Mouse (Mus musculus) skeletal muscle tissue, adult 2 months (tissue): ENCODE measurements around the gene Plekhj1.

ENCODE experiments used
- DNase-seq: peaks from one replicate; pipeline ENCODE4 v3.0.0-alpha.2; 2012; ENCODE audit warnings: low read depth, low spot score

Plekhj1 gene

GRCm38 (mm10) chr10:80779565-80779964 is 18.9 kb downstream of the Plekhj1 start:
- DNase-seq = no peak

- DNase-seq = no peak
Measured at GRCm38 (mm10) chr10:80777123-80777522, 21.3 kb downstream of the Plekhj1 start.

DNA sequence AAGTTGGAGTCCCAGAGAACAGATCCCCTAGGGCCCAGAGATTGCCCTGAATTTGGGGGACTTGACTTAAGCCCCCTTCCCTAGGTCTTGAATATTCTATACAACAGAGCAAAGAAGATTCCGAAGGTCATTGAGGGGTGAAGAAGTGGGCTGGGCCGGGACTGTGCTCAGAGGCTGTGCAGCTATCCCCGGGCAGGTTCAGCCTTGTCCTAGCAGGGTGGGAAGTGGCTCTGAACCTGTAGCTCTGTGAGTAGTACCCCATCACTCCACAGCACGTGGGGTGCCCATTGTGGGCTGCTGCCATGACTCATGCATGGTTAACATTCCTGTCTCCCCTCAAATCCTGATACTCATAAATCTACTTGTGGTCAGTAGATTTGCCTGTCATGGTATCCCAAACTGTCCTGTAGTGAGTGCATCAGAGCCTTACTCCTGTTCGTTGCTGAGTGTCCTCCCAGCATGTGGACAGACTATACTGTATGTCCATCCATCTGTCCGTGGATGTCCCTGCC is 22.0 kb downstream of the Plekhj1 start:
- DNase-seq = no peak

GRCm38 (mm10) chr10:80775731-80776130 is 22.7 kb downstream of the Plekhj1 start:
- DNase-seq = no peak

DNA sequence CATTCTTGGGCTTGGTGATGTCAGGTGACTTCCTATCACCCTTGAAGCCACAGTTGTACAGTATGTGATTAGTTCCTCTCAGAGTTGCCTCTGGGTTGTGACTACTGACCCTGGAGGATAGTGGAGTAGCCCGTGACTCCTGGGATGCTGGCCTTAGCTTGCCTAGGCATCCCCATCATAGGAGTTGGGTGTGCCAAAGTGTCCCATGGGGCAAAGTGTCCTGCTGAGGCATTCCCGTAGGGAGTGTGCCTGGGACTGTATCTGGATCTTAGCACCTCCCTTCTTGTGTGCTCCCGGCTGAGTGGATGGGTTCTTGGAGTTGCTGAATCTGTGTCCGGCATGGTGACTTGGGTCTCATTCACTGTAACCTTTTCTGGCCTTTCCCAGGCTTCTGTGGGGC is 23.4 kb downstream of the Plekhj1 start:
- no peak for DNase-seq

DNA sequence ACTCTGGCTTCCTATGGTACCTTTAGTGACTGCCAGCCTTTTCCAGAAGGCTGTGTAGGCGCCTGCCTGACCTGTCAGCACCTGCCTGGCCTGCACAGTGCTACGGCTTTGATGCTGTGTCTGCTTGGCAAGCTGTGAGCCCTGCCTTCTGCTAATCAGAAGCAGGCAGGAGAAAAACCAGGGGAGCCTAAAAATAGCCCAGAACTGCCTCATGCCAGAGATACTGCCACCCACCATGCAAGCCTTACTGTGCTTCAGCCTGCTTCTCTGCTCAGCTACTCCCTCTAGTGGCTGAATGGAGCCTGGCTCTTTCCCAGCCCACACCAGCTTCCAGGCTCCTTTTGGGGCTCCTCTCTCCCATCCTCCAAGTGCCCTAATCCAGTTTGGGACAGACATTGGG is 23.9 kb downstream of the Plekhj1 start:
- DNase-seq = peak; percentile 93

DNA sequence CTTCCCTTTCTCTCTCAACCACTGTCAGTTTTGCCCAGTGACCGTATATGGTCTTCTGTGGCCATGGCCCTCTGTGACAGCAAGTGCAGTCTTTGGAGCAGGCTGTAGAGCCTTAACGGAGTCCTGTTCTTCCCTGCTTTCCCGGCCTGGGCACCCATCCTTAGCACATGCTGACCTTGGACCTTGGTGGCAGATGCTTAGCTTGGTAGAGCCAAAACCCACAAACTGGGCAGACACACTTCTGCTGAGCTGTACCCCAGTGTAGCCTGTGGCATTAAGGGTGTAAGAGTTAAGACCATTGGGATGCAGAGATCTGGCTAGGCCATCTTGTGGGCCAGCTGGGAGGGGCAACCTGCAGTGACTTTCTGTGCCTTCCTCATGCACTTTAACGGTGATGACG is 24.6 kb downstream of the Plekhj1 start:
- DNase-seq = no peak

- no peak for DNase-seq
Measured at GRCm38 (mm10) chr10:80768365-80768764, 30.1 kb downstream of the Plekhj1 start.

DNA sequence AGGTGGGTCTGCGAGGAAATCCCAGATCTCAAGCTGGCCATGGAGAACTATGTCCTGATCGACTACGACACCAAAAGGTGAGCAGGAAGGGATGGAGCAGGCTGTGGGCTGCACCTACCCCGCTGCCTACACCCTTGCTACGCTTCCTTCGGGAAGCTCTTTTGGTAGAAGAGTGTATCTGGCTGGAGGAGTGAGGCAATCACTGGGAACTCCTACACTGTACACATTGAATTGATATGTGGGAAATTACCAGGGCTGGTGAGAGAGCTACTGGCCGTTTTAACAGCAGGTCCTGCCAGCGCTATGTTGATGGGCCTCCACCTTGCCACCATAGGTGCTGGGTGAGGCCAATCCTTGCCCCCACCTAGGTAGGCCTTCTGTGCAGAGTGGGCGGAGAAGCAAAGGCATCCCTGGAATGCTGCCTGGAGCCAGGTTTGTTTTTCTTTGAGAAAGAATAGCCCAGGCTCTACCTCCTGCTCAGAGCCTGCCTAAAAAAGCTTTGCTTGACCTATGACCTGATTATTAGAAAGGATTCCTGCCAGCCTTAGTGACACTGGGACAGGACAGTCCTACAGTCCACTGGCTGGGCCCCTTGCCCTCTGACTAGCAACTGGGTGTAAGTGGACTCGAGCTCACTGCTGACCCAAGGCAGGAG is 32.1 kb downstream of the Plekhj1 start:
- no peak for DNase-seq

DNA sequence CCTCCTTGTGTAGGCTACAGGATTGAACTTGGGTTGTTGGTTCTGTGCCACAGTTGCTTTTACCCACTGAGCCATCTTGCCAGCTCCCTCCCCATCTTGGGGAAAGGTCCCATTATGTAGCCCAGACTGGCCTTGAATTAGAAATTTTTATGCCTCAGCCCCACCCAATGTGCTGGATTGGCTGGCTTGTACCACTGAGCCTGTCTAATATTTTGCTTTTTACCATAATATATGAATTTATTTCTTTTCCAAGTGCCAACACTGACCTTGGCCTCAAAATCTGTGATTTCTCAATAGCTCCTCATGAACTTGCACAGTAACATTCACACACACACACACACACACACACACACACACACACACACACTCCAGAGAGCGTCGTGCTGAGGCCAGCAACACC is 32.7 kb downstream of the Plekhj1 start:
- DNase-seq = no peak

GRCm38 (mm10) chr10:80763502-80763901 is 34.9 kb downstream of the Plekhj1 start:
- DNase-seq = no peak

DNA sequence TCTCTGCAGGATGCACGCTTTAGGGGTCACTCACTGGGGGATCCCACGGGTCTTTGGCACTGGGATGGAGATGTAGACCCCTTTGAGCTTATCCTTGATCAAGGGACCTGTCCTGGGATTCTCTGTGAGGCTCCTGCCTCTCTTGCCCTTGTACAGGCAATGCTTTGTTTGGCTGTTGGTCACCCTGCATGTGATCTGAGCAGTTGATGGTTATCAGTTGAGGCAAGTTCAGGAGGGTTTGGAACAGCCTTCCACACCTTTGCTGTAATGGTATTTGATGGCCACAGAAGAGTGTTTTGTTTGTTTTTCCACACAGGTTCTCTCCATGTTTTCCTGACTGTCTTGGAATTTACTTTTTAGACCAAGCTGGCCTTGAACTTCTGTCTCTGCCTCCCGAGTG is 36.6 kb downstream of the Plekhj1 start:
- DNase-seq = no peak

DNA sequence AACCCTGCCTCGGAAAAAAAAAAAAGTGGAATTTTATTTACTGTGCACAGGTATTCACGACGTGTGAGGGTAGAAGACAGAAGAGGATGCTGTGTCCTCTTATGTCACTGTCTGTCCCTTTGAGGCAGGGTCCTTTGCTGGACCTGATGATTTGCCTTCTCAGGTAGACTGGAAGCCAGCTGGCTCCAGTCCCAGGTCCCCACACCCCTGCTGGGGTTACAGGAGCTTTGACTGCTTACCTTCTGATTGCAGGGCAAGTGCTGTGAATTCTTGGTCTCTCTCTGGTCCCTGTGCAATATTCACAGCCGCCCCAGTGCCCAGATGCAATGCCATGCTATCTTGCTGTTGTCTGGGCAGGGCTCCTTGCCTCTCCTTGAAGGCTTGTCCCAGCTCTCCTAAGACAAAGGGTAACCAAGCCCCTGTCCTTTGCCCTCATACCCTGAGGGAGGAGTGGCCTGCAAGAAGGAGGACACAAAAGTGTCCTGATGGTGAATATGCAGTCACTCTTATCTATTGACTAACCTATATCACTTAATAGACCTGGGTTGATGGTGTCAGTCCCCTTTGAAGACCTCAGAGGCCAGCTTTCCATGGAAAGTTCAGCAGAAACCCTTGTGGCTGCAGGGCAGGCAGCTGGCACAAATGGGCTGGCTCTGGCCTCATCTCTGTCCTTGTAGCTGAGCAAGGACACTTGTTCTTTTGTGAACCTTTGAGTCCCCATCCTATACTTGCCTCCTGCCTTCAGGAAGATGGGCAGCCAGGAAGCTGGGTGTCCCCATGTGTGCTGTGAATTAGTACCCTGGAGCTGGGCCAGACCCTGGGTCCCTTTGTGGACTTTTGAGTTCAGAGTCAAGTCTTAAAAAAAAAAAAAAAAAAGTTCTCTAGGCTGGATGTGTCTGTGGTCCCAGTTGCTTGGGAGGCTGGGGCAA is 37.6 kb downstream of the Plekhj1 start:
- no peak for DNase-seq

DNA sequence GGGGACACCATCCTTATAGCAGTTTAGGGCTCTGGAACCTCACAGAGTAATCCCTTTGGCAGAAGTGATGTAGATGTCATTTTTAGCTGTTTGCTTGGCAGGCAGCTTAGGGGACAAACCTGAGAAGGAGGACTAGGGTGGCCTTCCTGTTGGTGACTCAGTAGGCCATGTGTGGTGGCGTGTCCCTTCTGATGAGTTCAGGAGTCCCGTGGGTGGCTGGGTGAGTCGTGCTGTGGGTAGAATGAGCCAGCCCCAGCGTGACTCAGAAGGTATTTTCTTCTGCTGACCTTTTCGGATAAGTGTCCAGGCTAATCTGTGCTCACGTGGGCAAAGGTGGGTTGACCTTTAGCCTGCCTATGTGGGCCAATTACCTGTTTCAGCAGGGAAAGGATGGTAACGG is 39.8 kb downstream of the Plekhj1 start:
- DNase-seq = peak; percentile 64

- peak; percentile 90 for DNase-seq
Measured at GRCm38 (mm10) chr10:80757717-80758116, 40.7 kb downstream of the Plekhj1 start.

DNA sequence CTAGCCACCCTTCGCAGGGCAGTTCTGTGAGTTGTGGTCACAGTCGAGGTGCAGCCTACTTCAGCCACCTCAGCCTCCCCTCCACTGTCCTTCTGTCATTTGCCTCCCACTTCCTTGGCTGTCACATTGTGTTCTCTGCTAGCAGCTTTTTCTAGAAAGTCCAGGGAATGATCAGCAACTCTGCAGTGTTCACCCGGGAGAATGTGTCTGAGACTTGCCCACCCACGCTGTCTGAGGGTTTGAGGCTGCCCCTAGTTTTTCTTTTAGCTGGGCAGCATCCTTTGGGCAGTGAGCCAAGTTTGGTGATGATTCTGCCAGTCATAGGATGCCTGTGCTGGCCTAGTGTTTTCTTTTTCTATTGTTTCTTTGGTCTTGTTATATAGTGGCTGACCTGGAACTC is 41.5 kb downstream of the Plekhj1 start:
- no peak for DNase-seq

DNA sequence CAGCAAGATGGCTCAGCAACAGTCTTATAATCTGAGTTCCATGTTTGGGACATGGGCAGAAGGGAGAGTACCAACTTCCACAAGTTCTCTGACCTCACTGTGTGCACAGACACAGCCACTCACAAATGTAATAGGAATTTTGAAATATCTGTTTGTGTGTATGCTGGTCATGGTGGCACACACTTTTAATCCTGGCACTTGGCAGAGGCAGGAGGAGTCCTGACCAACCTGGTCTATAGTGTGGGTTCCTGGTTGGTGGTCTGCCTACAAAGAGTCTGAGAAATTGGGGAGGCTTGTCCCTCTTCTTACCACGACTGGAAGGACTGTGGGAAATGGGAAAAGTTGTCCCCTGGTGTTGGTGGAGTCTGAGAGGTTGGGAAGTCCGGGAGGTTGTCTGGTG is 41.9 kb downstream of the Plekhj1 start:
- DNase-seq = no peak

GRCm38 (mm10) chr10:80756099-80756498 is 42.3 kb downstream of the Plekhj1 start:
- no peak for DNase-seq

- no peak for DNase-seq
Measured at GRCm38 (mm10) chr10:80755291-80756015, 43.0 kb downstream of the Plekhj1 start.

GRCm38 (mm10) chr10:80754594-80755290 is 43.7 kb downstream of the Plekhj1 start, which contains the start of gene Dot1l:
Gene Dot1l, plus strand, starts transcription at chr10:80755206.
- peak; percentile 97 for DNase-seq

GRCm38 (mm10) chr10:80752079-80752625 is 46.3 kb downstream of the Plekhj1 start:
- DNase-seq = peak; percentile 84
